In the genomic region with DNA sequence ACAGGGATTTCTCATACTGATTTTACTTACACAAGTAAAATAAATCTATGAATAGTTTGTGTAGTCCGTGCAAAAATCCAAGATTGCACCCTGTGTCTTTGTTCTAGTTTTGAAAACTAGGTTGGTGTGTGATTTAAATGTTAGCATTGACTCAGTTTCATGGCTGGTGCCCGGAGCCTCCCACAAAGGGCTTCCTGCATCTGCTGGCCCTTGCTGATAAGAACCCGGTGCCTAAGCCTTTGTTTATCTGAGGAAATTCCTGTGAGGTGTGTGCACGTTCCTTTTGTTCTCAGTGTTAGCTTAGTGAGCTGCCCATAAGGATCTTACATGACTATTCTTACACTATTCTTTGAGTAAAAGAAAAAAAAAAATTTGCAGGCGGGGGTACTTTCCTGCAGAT, we compare ENCODE assay signal across 14 mouse cellular contexts. TPM values are rescaled to one million over a fixed set of nuclear protein-coding genes. Genes with fewer than 3 reads are reported as not detected.
DNase-seq lines count a peak whose midpoint lies in the region; ATAC-seq and TF ChIP-seq lines count a peak whose summit lies in the region.
"Had no signal": no experiment of that assay in that cellular context is flagged by ENCODE, and none has a peak within 500 bp of the region (broad histone marks: within the 10 kb centered on the region; RNA-seq: fewer than 3 reads in every experiment).

No protein-coding gene starts in this region.

- no peaks in the 10 kb centered on the region for H3K27me3 ChIP-seq in intestine, embryonic 14.5 days (replicated peaks; ENCODE audit: control insufficient read depth, insufficient read depth, low read length)
- no peaks in the 10 kb centered on the region for H3K27me3 ChIP-seq in intestine, postnatal 0 days (replicated peaks; ENCODE audit: control insufficient read depth, insufficient read depth, low read length)
- no peaks in the 10 kb centered on the region for H3K27me3 ChIP-seq in liver, embryonic 11.5 days (replicated peaks; ENCODE audit: control insufficient read depth, insufficient read depth, low read length)
- no peaks in the 10 kb centered on the region for H3K27me3 ChIP-seq in cerebellum, adult 2 months (ENCODE audit: control insufficient read depth, insufficient read depth, low read length)
- H3K27me3 ChIP-seq: embryonic facial prominence, embryonic 12.5 days; midbrain, embryonic 12.5 days had no signal

- no peak for TF ChIP-seq CTCF in intestine, postnatal 0 days (IDR thresholded peaks at IDR 0.05; ENCODE audit: low read depth)
- no peak for TF ChIP-seq CTCF in cerebellum, adult 2 months (IDR thresholded peaks at IDR 0.05; ENCODE audit: borderline replicate concordance, insufficient read depth, low read depth, low read length)

- H3K4me3 ChIP-seq in intestine, embryonic 14.5 days (ENCODE audit: low read depth, low read length), result no peak overlapping the region
- H3K4me3 ChIP-seq in intestine, postnatal 0 days (ENCODE audit: low read depth, low read length), result no peak overlapping the region
- no peak overlapping the region for H3K4me3 ChIP-seq in liver, embryonic 11.5 days (ENCODE audit: low read depth, low read length)
- no peak overlapping the region for H3K4me3 ChIP-seq in cerebellum, adult 2 months (replicated peaks; ENCODE audit: insufficient read depth, low read depth, low read length)
- H3K4me3 ChIP-seq: embryonic facial prominence, embryonic 12.5 days; midbrain, embryonic 12.5 days had no signal

- H3K27ac ChIP-seq in intestine, embryonic 14.5 days (ENCODE audit: low read depth), result no peak overlapping the region
- H3K27ac ChIP-seq in intestine, postnatal 0 days (ENCODE audit: low read depth, low read length), result no peak overlapping the region
- peak overlapping the region; percentile 48 for H3K27ac ChIP-seq in liver, embryonic 11.5 days (ENCODE audit: low read depth, low read length)
- H3K27ac ChIP-seq in cerebellum, adult 2 months (ENCODE audit: insufficient read depth, low read length), result no peak overlapping the region
- H3K27ac ChIP-seq: embryonic facial prominence, embryonic 12.5 days had no signal

- ATAC-seq in intestine, embryonic 14.5 days (replicated peaks; ENCODE audit: low FRiP score, low TSS enrichment, low read depth), result 0 out of 2 replicates have a peak, but pooled peaks have one; percentile 50
- no peak for ATAC-seq in intestine, postnatal 0 days
- peak; percentile 91 for ATAC-seq in liver, embryonic 11.5 days (replicated peaks; ENCODE audit: low FRiP score)
- ATAC-seq in megakaryocyte progenitor cell, adult 5-6 weeks (replicated peaks; ENCODE audit: poor library complexity), result peak; percentile 94
- ATAC-seq: activated CD4-positive, CD25-positive, alpha-beta regulatory T cell, adult 4 months had no signal

- no peak for DNase-seq in intestine, embryonic 14.5 days (ENCODE audit: low spot score)
- DNase-seq in heart, adult 9 months (ENCODE audit: low spot score in 2 of 2), result peak; percentile 29 to 56
- DNase-seq in liver, embryonic 11.5 days (ENCODE audit: low spot score), result no peak
- no peak for DNase-seq in cerebellum, postnatal 14 days
- no peak for DNase-seq in spleen, adult 12 weeks (ENCODE audit: low spot score)
- DNase-seq in cerebellum, adult 2 months, result no peak
- DNase-seq: gastrocnemius, postnatal 10 days; layer of hippocampus, postnatal 36 days; thymus, adult 18-20 months had no signal

- peaks cover 60% of the 10 kb centered on the region for H3K36me3 ChIP-seq in intestine, embryonic 14.5 days (ENCODE audit: control insufficient read depth, insufficient read depth, low read length)
- peaks cover 31% of the 10 kb centered on the region for H3K36me3 ChIP-seq in intestine, postnatal 0 days (ENCODE audit: control insufficient read depth, insufficient read depth)
- H3K36me3 ChIP-seq in liver, embryonic 11.5 days (ENCODE audit: control insufficient read depth, insufficient read depth, low read length), result peaks cover 4% of the 10 kb centered on the region; the same call in 1 of the 2 replicates

- 27% methylated on average over 5 of the region's 5 CpGs for WGBS in intestine, embryonic 14.5 days
- WGBS in intestine, postnatal 0 days, result 16% methylated on average over 5 of the region's 5 CpGs
- WGBS in liver, embryonic 11.5 days, result 12% methylated on average over 5 of the region's 5 CpGs
- WGBS in cerebellum, adult 2 months, result 78% methylated on average over 5 of the region's 5 CpGs

- H3K4me2 ChIP-seq in intestine, embryonic 14.5 days (ENCODE audit: low read length), result no peak overlapping the region
- no peak overlapping the region for H3K4me2 ChIP-seq in intestine, postnatal 0 days (replicated peaks; ENCODE audit: low read depth)
- peak overlapping the region; percentile 17; the same call in 1 of the 2 replicates for H3K4me2 ChIP-seq in liver, embryonic 11.5 days
- H3K4me2 ChIP-seq: embryonic facial prominence, embryonic 12.5 days; midbrain, embryonic 12.5 days had no signal

- H3K9me3 ChIP-seq in intestine, embryonic 14.5 days (ENCODE audit: control insufficient read depth, low read length), result no peaks in the 10 kb centered on the region
- H3K9me3 ChIP-seq in intestine, postnatal 0 days (ENCODE audit: control insufficient read depth), result no peaks in the 10 kb centered on the region
- H3K9me3 ChIP-seq in liver, embryonic 11.5 days (ENCODE audit: control insufficient read depth, low read length), result no peaks in the 10 kb centered on the region
- H3K9me3 ChIP-seq: embryonic facial prominence, embryonic 12.5 days; midbrain, embryonic 12.5 days had no signal

- no peak overlapping the region for H3K9ac ChIP-seq in intestine, embryonic 14.5 days (ENCODE audit: low read length)
- H3K9ac ChIP-seq in intestine, postnatal 0 days (ENCODE audit: low read depth, low read length), result no peak overlapping the region
- H3K9ac ChIP-seq in liver, embryonic 11.5 days (ENCODE audit: low read depth, low read length), result no peak overlapping the region
- H3K9ac ChIP-seq: embryonic facial prominence, embryonic 12.5 days; midbrain, embryonic 12.5 days had no signal

- H3K4me1 ChIP-seq in intestine, embryonic 14.5 days (replicated peaks; ENCODE audit: control insufficient read depth, insufficient read depth, low read length), result no peaks in the 10 kb centered on the region
- H3K4me1 ChIP-seq in intestine, postnatal 0 days (replicated peaks; ENCODE audit: control insufficient read depth, insufficient read depth, low read length), result no peaks in the 10 kb centered on the region
- H3K4me1 ChIP-seq in liver, embryonic 11.5 days (replicated peaks; ENCODE audit: control insufficient read depth, insufficient read depth, low read length), result peaks cover 8% of the 10 kb centered on the region
- H3K4me1 ChIP-seq in cerebellum, adult 2 months (ENCODE audit: control insufficient read depth, insufficient read depth, low read length), result no peaks in the 10 kb centered on the region
- H3K4me1 ChIP-seq: embryonic facial prominence, embryonic 12.5 days; midbrain, embryonic 12.5 days had no signal

- no peak for TF ChIP-seq POLR2A in cerebellum, adult 2 months (IDR thresholded peaks at IDR 0.05; ENCODE audit: borderline replicate concordance, insufficient read depth, low read length)

RNA-seq across cellular contexts. Expression of a gene that starts 16.4 kb away (rescaled TPM):
- 41.3 and 47.6 TPM in 2 replicates for polyA plus RNA-seq in intestine, embryonic 14.5 days (2014; fragmentation: Nextera tagmentation; extraction: Ambion mirVana)
- 21.7 and 24.0 TPM in 2 replicates for polyA plus RNA-seq in intestine, postnatal 0 days (2015; fragmentation: Nextera tagmentation; extraction: Ambion mirVana)
- 27.8 and 29.1 TPM in 2 replicates for polyA plus RNA-seq in liver, embryonic 11.5 days (2014; fragmentation: Nextera tagmentation; extraction: Ambion mirVana)
- total RNA-seq in megakaryocyte progenitor cell, adult 5-6 weeks (2015), result 37.9 and 44.6 TPM in 2 replicates
- 43.3 and 45.3 TPM in 2 replicates for total RNA-seq in megakaryocyte progenitor cell, adult 5-6 weeks (2017)
- polyA plus RNA-seq in cerebellum, adult 2 months (2012; rRNA removed), result 20.5 and 20.9 TPM in 2 replicates

RNA-seq across cellular contexts. Expression of a gene that starts 18.1 kb away (rescaled TPM):
- polyA plus RNA-seq in intestine, embryonic 14.5 days (2014; fragmentation: Nextera tagmentation; extraction: Ambion mirVana), result 9.1 TPM in 2 replicates
- 2.6 and 3.1 TPM in 2 replicates for polyA plus RNA-seq in intestine, postnatal 0 days (2015; fragmentation: Nextera tagmentation; extraction: Ambion mirVana)
- 5.6 TPM in 2 replicates for polyA plus RNA-seq in liver, embryonic 11.5 days (2014; fragmentation: Nextera tagmentation; extraction: Ambion mirVana)
- total RNA-seq in megakaryocyte progenitor cell, adult 5-6 weeks (2015), result 1.8 and 2.2 TPM in 2 replicates
- total RNA-seq in megakaryocyte progenitor cell, adult 5-6 weeks (2017), result 0.92 and 1.9 TPM in 2 replicates
- polyA plus RNA-seq in cerebellum, adult 2 months (2012; rRNA removed), result 4.5 and 5.2 TPM in 2 replicates

RNA-seq across cellular contexts. Expression of a gene that starts 23.4 kb away (rescaled TPM):
- polyA plus RNA-seq in intestine, embryonic 14.5 days (2014; fragmentation: Nextera tagmentation; extraction: Ambion mirVana), result 50.9 and 54.9 TPM in 2 replicates
- 12.0 and 12.9 TPM in 2 replicates for polyA plus RNA-seq in intestine, postnatal 0 days (2015; fragmentation: Nextera tagmentation; extraction: Ambion mirVana)
- 42.8 and 48.4 TPM in 2 replicates for polyA plus RNA-seq in liver, embryonic 11.5 days (2014; fragmentation: Nextera tagmentation; extraction: Ambion mirVana)
- total RNA-seq in megakaryocyte progenitor cell, adult 5-6 weeks (2015), result 44.7 and 46.0 TPM in 2 replicates
- total RNA-seq in megakaryocyte progenitor cell, adult 5-6 weeks (2017), result 33.6 and 36.4 TPM in 2 replicates
- 0.71 and 1.1 TPM in 2 replicates for polyA plus RNA-seq in cerebellum, adult 2 months (2012; rRNA removed)

RNA-seq across cellular contexts. Expression of a gene that starts 42.8 kb away (rescaled TPM):
- polyA plus RNA-seq in intestine, embryonic 14.5 days (2014; fragmentation: Nextera tagmentation; extraction: Ambion mirVana), result 4.4 and 5.6 TPM in 2 replicates
- polyA plus RNA-seq in intestine, postnatal 0 days (2015; fragmentation: Nextera tagmentation; extraction: Ambion mirVana), result 5.2 and 5.5 TPM in 2 replicates
- polyA plus RNA-seq in liver, embryonic 11.5 days (2014; fragmentation: Nextera tagmentation; extraction: Ambion mirVana), result 3.4 and 3.9 TPM in 2 replicates
- total RNA-seq in megakaryocyte progenitor cell, adult 5-6 weeks (2015), result 2.3 and 3.7 TPM in 2 replicates
- 2.8 and 5.0 TPM in 2 replicates for total RNA-seq in megakaryocyte progenitor cell, adult 5-6 weeks (2017)
- polyA plus RNA-seq in cerebellum, adult 2 months (2012; rRNA removed), result 7.0 and 7.9 TPM in 2 replicates

Comparison
In these comparisons a context has a peak if more than half of its experiments do, and no peak if none do; other contexts are left out.
1. DNase-seq: peak in heart, adult 9 months (2 of 2); none in intestine, embryonic 14.5 days (single experiment), liver, embryonic 11.5 days (single experiment), cerebellum, postnatal 14 days (0 of 2), spleen, adult 12 weeks (single experiment) and cerebellum, adult 2 months (0 of 2).